Mouse (Mus musculus): ENCODE data around the gene Mctp1.
A peak's percentile ranks its signal among the peaks of the same experiment; 100 is the strongest.
"Not testable (repeated sequence)": the region's sequence is repeated elsewhere in the genome, so short reads cannot be mapped to it uniquely, and the experiment has no call there.

Mctp1 gene

GRCm38 (mm10) chr13:76929152-76929551 lies 544.8 kb downstream of the Mctp1 start:
- no peak for DNase-seq (ENCODE audit: low spot score in 2 of 2)

- DNase-seq (ENCODE audit: low spot score in 2 of 2), result no peak
These were observed 548.6 kb downstream of the Mctp1 start for GRCm38 (mm10) chr13:76932933-76933332.

- DNase-seq (ENCODE audit: low spot score in 2 of 2), result no peak
These were observed 564.9 kb downstream of the Mctp1 start for GRCm38 (mm10) chr13:76949234-76949633.

- no peak for DNase-seq (ENCODE audit: low spot score in 2 of 2)
These were observed 583.3 kb downstream of the Mctp1 start for GRCm38 (mm10) chr13:76967588-76967987.

- DNase-seq (ENCODE audit: low spot score in 2 of 2), result peak in 1 of 2 experiments; percentile 26
These were observed 585.1 kb downstream of the Mctp1 start for GRCm38 (mm10) chr13:76969386-76969785.

- not testable (repeated sequence) for DNase-seq (ENCODE audit: low spot score in 2 of 2)
These were observed 586.7 kb downstream of the Mctp1 start for GRCm38 (mm10) chr13:76971046-76971445.

GRCm38 (mm10) chr13:77002628-77003027 lies 618.3 kb downstream of the Mctp1 start:
- no peak for DNase-seq (ENCODE audit: low spot score in 2 of 2)

- no peak for DNase-seq (ENCODE audit: low spot score in 2 of 2)
These were observed 619.3 kb downstream of the Mctp1 start for GRCm38 (mm10) chr13:77003684-77004083.

GRCm38 (mm10) chr13:77018851-77019250 lies 634.5 kb downstream of the Mctp1 start:
- no peak for DNase-seq (ENCODE audit: low spot score in 2 of 2)

GRCm38 (mm10) chr13:77029594-77029993 lies 645.3 kb downstream of the Mctp1 start:
- DNase-seq (ENCODE audit: low spot score in 2 of 2), result no peak

GRCm38 (mm10) chr13:77043375-77043774 lies 659.0 kb downstream of the Mctp1 start:
- no peak for DNase-seq (ENCODE audit: low spot score in 2 of 2)

GRCm38 (mm10) chr13:77045375-77045774 lies 661.0 kb downstream of the Mctp1 start:
- DNase-seq (ENCODE audit: low spot score in 2 of 2), result no peak

- DNase-seq (ENCODE audit: low spot score in 2 of 2), result no peak
These were observed 662.1 kb downstream of the Mctp1 start for GRCm38 (mm10) chr13:77046416-77046815.

GRCm38 (mm10) chr13:77047179-77047931 lies 663.0 kb downstream of the Mctp1 start:
- DNase-seq (ENCODE audit: low spot score in 2 of 2), result peak in 1 of 2 experiments; percentile 9

GRCm38 (mm10) chr13:77048461-77048860 lies 664.1 kb downstream of the Mctp1 start:
- peak; percentile 13 to 28 for DNase-seq (ENCODE audit: low spot score in 2 of 2)

GRCm38 (mm10) chr13:77049736-77050135 lies 665.4 kb downstream of the Mctp1 start:
- no peak for DNase-seq (ENCODE audit: low spot score in 2 of 2)

GRCm38 (mm10) chr13:77063221-77063620 lies 678.9 kb downstream of the Mctp1 start:
- no peak for DNase-seq (ENCODE audit: low spot score in 2 of 2)

GRCm38 (mm10) chr13:77068847-77069246 lies 684.5 kb downstream of the Mctp1 start:
- no peak for DNase-seq (ENCODE audit: low spot score in 2 of 2)

- DNase-seq (ENCODE audit: low spot score in 2 of 2), result no peak
These were observed 687.7 kb downstream of the Mctp1 start for GRCm38 (mm10) chr13:77072030-77072429.
